Mouse (Mus musculus) erythroblast, adult 5-6 weeks (primary cell): Measurements from ENCODE around the gene Tnxb. TPM values are rescaled to one million over a fixed set of nuclear protein-coding genes. Genes with fewer than 3 reads are reported as not detected.

Experiments used
- ATAC-seq: replicated peaks from 2 replicates; pipeline ENCODE4 v1.8.0; 2016; ENCODE audit warnings: moderate number of reproducible peaks, mild to moderate bottlenecking, moderate TSS enrichment, inconsistent platforms; ENCODE audit not compliant: poor library complexity, low FRiP score, severe bottlenecking
- total RNA-seq, 2 experiments: library from RNA; stranded (forward) in 1 of 2; stranded (reverse) in 1 of 2; fragments of 150-400 nt in 1 of 2; fragments of 200-764, 138-1000 nt in 1 of 2; gene quantifications; 2 replicates each; pipeline versions ENCODE4 v1.2.3 to v1.2.4; 2015 to 2017; ENCODE audit warnings: low replicate concordance in 2 of 2

Tnxb gene
- total RNA-seq, 2 experiments from 2014 or later, result not detected

GRCm38 (mm10) chr17:34656666-34657065 lies 13.7 kb upstream of the Tnxb start:
- no peak for ATAC-seq

GRCm38 (mm10) chr17:34657271-34657670 lies 13.1 kb upstream of the Tnxb start:
- no peak for ATAC-seq

GRCm38 (mm10) chr17:34658145-34658544 lies 12.2 kb upstream of the Tnxb start:
- ATAC-seq, result no peak

- no peak for ATAC-seq
Observed at GRCm38 (mm10) chr17:34658591-34658990, 11.7 kb upstream of the Tnxb start.

GRCm38 (mm10) chr17:34659181-34659896 lies 11.0 kb upstream of the Tnxb start:
- ATAC-seq, result no peak

- ATAC-seq, result no peak
Observed at GRCm38 (mm10) chr17:34659897-34660214, 10.5 kb upstream of the Tnxb start.

- ATAC-seq, result no peak
Observed at GRCm38 (mm10) chr17:34660259-34660820, 10.0 kb upstream of the Tnxb start.

- no peak for ATAC-seq
Observed at GRCm38 (mm10) chr17:34661121-34661591, 9.2 kb upstream of the Tnxb start.

GRCm38 (mm10) chr17:34662468-34662867 lies 7.9 kb upstream of the Tnxb start:
- ATAC-seq, result no peak

- no peak for ATAC-seq
Observed at GRCm38 (mm10) chr17:34662978-34663377, 7.4 kb upstream of the Tnxb start.

GRCm38 (mm10) chr17:34663558-34663957 lies 6.8 kb upstream of the Tnxb start:
- ATAC-seq, result no peak

- ATAC-seq, result no peak
Observed at GRCm38 (mm10) chr17:34664472-34664871, 5.9 kb upstream of the Tnxb start.

GRCm38 (mm10) chr17:34671151-34672066 lies 1.1 kb downstream of the Tnxb start:
- no peak for ATAC-seq

- ATAC-seq, result no peak
Observed at GRCm38 (mm10) chr17:34672246-34672792, 2.0 kb downstream of the Tnxb start.

- no peak for ATAC-seq
Observed at GRCm38 (mm10) chr17:34673139-34673538, 2.8 kb downstream of the Tnxb start.

GRCm38 (mm10) chr17:34674524-34675204 lies 4.3 kb downstream of the Tnxb start:
- no peak for ATAC-seq

GRCm38 (mm10) chr17:34675205-34676092 lies 5.1 kb downstream of the Tnxb start:
- ATAC-seq, result no peak

GRCm38 (mm10) chr17:34676093-34676460 lies 5.7 kb downstream of the Tnxb start:
- ATAC-seq, result no peak

GRCm38 (mm10) chr17:34676671-34677070 lies 6.3 kb downstream of the Tnxb start:
- no peak for ATAC-seq
